ENCODE assay signal across 9 mouse cellular contexts in the genomic region with DNA sequence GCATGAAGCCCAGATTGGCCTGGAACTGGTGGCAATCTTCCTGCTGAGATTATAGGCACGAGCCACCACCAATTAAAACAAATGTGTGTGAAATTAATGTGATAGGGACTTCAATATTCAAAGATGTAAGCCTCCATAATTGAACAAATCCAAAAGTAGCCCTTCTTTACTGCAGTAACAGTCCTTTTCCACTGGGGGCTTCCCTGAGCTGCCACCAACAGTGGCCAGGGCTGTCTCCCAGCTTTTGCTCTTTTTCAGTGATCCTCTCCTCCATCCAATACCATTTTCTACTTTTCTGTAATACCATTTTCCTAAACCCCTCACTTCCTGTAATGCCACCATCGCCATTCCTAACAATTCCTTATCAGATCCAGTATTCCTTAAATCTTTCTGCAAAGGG. TPM values are rescaled to one million over a fixed set of nuclear protein-coding genes. Genes with fewer than 3 reads are reported as not detected.
DNase-seq lines count a peak whose midpoint lies in the region; ATAC-seq and TF ChIP-seq lines count a peak whose summit lies in the region.
"Had no signal": no experiment of that assay in that cellular context is flagged by ENCODE, and none has a peak within 500 bp of the region (broad histone marks: within the 10 kb centered on the region; RNA-seq: fewer than 3 reads in every experiment).

No protein-coding gene starts in this region.

- intact Hi-C loops in left cerebral cortex, adult 2 months (cut with DNase I) = loop anchor here (5.0 to 10.0 kb wide), 3 partner anchors 160 to 605 kb away; no protein-coding TSS in a partner anchor

- DNase-seq in cerebellum, postnatal 14 days = peak; percentile 12 to 18
- no peak for DNase-seq in cerebellum, postnatal 36 days
- no peak for DNase-seq in left cerebral cortex, adult 2 months (ENCODE audit: extremely low spot score in 1 of 2, low spot score in 2 of 2)
- no peak for DNase-seq in left cerebral cortex, adult 11 months (ENCODE audit: low spot score)
- DNase-seq in lung, postnatal 0 days (ENCODE audit: low spot score) = peak; percentile 6
- no peak for DNase-seq in spleen, postnatal 14 days (ENCODE audit: low spot score in 2 of 2)
- DNase-seq in urinary bladder, postnatal 10 days (ENCODE audit: low spot score) = no peak

- H3K4me3 ChIP-seq in left cerebral cortex, adult 2 months = no peak overlapping the region
- H3K4me3 ChIP-seq in E14TG2a.4 (replicated peaks; ENCODE audit: low read length) = no peak overlapping the region
- no peak overlapping the region for H3K4me3 ChIP-seq in lung, postnatal 0 days (ENCODE audit: low read depth, low read length)
- H3K4me3 ChIP-seq: limb, embryonic 12.5 days had no signal

- TF ChIP-seq CTCF in left cerebral cortex, adult 2 months (IDR thresholded peaks at IDR 0.05) = peak; percentile 65
- TF ChIP-seq CTCF in E14TG2a.4 (conservative IDR thresholded peaks at IDR 0.05; ENCODE audit: low read length) = peak; percentile 55
- TF ChIP-seq CTCF in lung, postnatal 0 days (IDR thresholded peaks at IDR 0.05) = peak; percentile 64

- no peak for TF ChIP-seq EP300 in lung, postnatal 0 days (IDR thresholded peaks at IDR 0.05)

- no peak overlapping the region for H3K27ac ChIP-seq in left cerebral cortex, adult 2 months
- no peak overlapping the region for H3K27ac ChIP-seq in lung, postnatal 0 days (ENCODE audit: low read length)
- H3K27ac ChIP-seq: limb, embryonic 12.5 days had no signal

- no peak overlapping the region for H3K9ac ChIP-seq in lung, postnatal 0 days (replicated peaks; ENCODE audit: low read depth)
- H3K9ac ChIP-seq: limb, embryonic 12.5 days had no signal

- H3K4me1 ChIP-seq in E14TG2a.4 (replicated peaks; ENCODE audit: low read depth, low read length) = peaks cover 22% of the 10 kb centered on the region
- no peaks in the 10 kb centered on the region for H3K4me1 ChIP-seq in lung, postnatal 0 days (ENCODE audit: insufficient read depth, low read depth, low read length)
- H3K4me1 ChIP-seq: limb, embryonic 12.5 days had no signal

- no peak overlapping the region for H3K4me2 ChIP-seq in lung, postnatal 0 days (replicated peaks; ENCODE audit: low read depth, low read length)
- H3K4me2 ChIP-seq: limb, embryonic 12.5 days had no signal

- H3K36me3 ChIP-seq in E14TG2a.4 (ENCODE audit: insufficient read depth, low read length) = no peaks in the 10 kb centered on the region
- no peaks in the 10 kb centered on the region for H3K36me3 ChIP-seq in lung, postnatal 0 days (ENCODE audit: insufficient read depth, low read length)
- H3K36me3 ChIP-seq: limb, embryonic 12.5 days had no signal

- ATAC-seq in lung, postnatal 0 days = no peak

- 10% methylated on average over 2 of the region's 2 CpGs for WGBS in lung, postnatal 0 days

- H3K9me3 ChIP-seq in E14TG2a.4 (ENCODE audit: low read length) = no peaks in the 10 kb centered on the region
- H3K9me3 ChIP-seq in lung, postnatal 0 days (ENCODE audit: low read length) = no peaks in the 10 kb centered on the region
- H3K9me3 ChIP-seq: limb, embryonic 12.5 days had no signal

- H3K27me3 ChIP-seq in E14TG2a.4 (ENCODE audit: insufficient read depth, low read length) = no peaks in the 10 kb centered on the region
- H3K27me3 ChIP-seq in lung, postnatal 0 days (replicated peaks; ENCODE audit: insufficient read depth, low read length) = no peaks in the 10 kb centered on the region

RNA-seq across cellular contexts. Expression of a gene that starts 21.1 kb away (rescaled TPM):
- 10 to 100 TPM; 71.9 to 79.8 TPM for total RNA-seq in left cerebral cortex, adult 2 months (2021)
- 12.4 and 14.6 TPM in 2 replicates for polyA plus RNA-seq in lung, postnatal 0 days (2015; fragmentation: Nextera tagmentation; extraction: Ambion mirVana)

Comparison
In these comparisons a context has a peak if more than half of its experiments do, and no peak if none do; other contexts are left out.
1. DNase-seq: peak in cerebellum, postnatal 14 days (2 of 2) and lung, postnatal 0 days (single experiment); none in cerebellum, postnatal 36 days (0 of 2), left cerebral cortex, adult 2 months (0 of 2), left cerebral cortex, adult 11 months (single experiment), spleen, postnatal 14 days (0 of 2) and urinary bladder, postnatal 10 days (single experiment).
2. Peak in every context shown above with its lines, with median percentiles within 50 percentile points of each other: CTCF ChIP-seq.